17 mouse cellular contexts compared by ENCODE assay signal in genomic region chr11:22315801-22316200, GRCm38 (mm10). TPM values are rescaled to one million over a fixed set of nuclear protein-coding genes. Genes with fewer than 3 reads are reported as not detected.
A peak's percentile ranks its signal among the peaks of the same experiment; 100 is the strongest.
DNase-seq lines count a peak whose midpoint lies in the region; ATAC-seq and TF ChIP-seq lines count a peak whose summit lies in the region.
"Had no signal": no experiment of that assay in that cellular context is flagged by ENCODE, and none has a peak within 500 bp of the region (broad histone marks: within the 10 kb centered on the region; RNA-seq: fewer than 3 reads in every experiment).

No protein-coding gene starts in this region.

- H3K9ac ChIP-seq in intestine, postnatal 0 days (ENCODE audit: low read depth, low read length): no peak overlapping the region
- no peak overlapping the region for H3K9ac ChIP-seq in intestine, embryonic 16.5 days (ENCODE audit: low read depth, low read length)
- H3K9ac ChIP-seq in liver, postnatal 0 days (replicated peaks): no peak overlapping the region
- H3K9ac ChIP-seq in liver, embryonic 12.5 days: no peak overlapping the region
- H3K9ac ChIP-seq: limb, embryonic 15.5 days; stomach, embryonic 15.5 days had no signal

- no peak for DNase-seq in liver, postnatal 0 days
- DNase-seq in R1 (ENCODE audit: low read depth, low spot score): peak; percentile 47
- no peak for DNase-seq in cerebellum, adult 11-12 months
- DNase-seq in spleen, postnatal 10 days (ENCODE audit: low spot score in 2 of 2): no peak
- DNase-seq: heart, postnatal 4 days; layer of hippocampus, adult 9-11 months; lung, postnatal 36 days; thymus, postnatal 25 days had no signal

- H3K4me3 ChIP-seq in intestine, postnatal 0 days (ENCODE audit: low read depth, low read length): no peak overlapping the region
- no peak overlapping the region for H3K4me3 ChIP-seq in intestine, embryonic 16.5 days (ENCODE audit: low read length)
- H3K4me3 ChIP-seq in liver, postnatal 0 days (ENCODE audit: low read depth, low read length): no peak overlapping the region
- H3K4me3 ChIP-seq in liver, embryonic 12.5 days: no peak overlapping the region
- H3K4me3 ChIP-seq: forebrain, embryonic 10.5 days; limb, embryonic 15.5 days; midbrain, embryonic 10.5 days; stomach, embryonic 15.5 days had no signal

- TF ChIP-seq CTCF in intestine, postnatal 0 days (IDR thresholded peaks at IDR 0.05; ENCODE audit: low read depth): peak; percentile 59
- TF ChIP-seq CTCF in liver, postnatal 0 days (IDR thresholded peaks at IDR 0.05; ENCODE audit: low read depth): peak; percentile 24; the same call in 1 of the 2 replicates

- H3K9me3 ChIP-seq in intestine, postnatal 0 days (ENCODE audit: control insufficient read depth): no peaks in the 10 kb centered on the region
- no peaks in the 10 kb centered on the region for H3K9me3 ChIP-seq in intestine, embryonic 16.5 days (ENCODE audit: control insufficient read depth, low read length)
- no peaks in the 10 kb centered on the region for H3K9me3 ChIP-seq in liver, postnatal 0 days (ENCODE audit: low read length)
- H3K9me3 ChIP-seq in liver, embryonic 12.5 days (replicated peaks): no peaks in the 10 kb centered on the region
- H3K9me3 ChIP-seq: forebrain, embryonic 10.5 days; limb, embryonic 15.5 days; midbrain, embryonic 10.5 days; stomach, embryonic 15.5 days had no signal

- H3K4me1 ChIP-seq in intestine, postnatal 0 days (replicated peaks; ENCODE audit: control insufficient read depth, insufficient read depth, low read length): no peaks in the 10 kb centered on the region
- H3K4me1 ChIP-seq in intestine, embryonic 16.5 days (ENCODE audit: control insufficient read depth, insufficient read depth, low read length): no peaks in the 10 kb centered on the region
- no peaks in the 10 kb centered on the region for H3K4me1 ChIP-seq in liver, postnatal 0 days (ENCODE audit: insufficient read depth)
- H3K4me1 ChIP-seq in liver, embryonic 12.5 days: no peaks in the 10 kb centered on the region
- H3K4me1 ChIP-seq: forebrain, embryonic 10.5 days; limb, embryonic 15.5 days; midbrain, embryonic 10.5 days; stomach, embryonic 15.5 days had no signal

- H3K4me2 ChIP-seq in intestine, postnatal 0 days (replicated peaks; ENCODE audit: low read depth): no peak overlapping the region
- H3K4me2 ChIP-seq in intestine, embryonic 16.5 days (ENCODE audit: low read depth, low read length): no peak overlapping the region
- H3K4me2 ChIP-seq in liver, postnatal 0 days (ENCODE audit: low read depth, low read length): no peak overlapping the region
- no peak overlapping the region for H3K4me2 ChIP-seq in liver, embryonic 12.5 days
- H3K4me2 ChIP-seq: heart, embryonic 11.5 days; limb, embryonic 15.5 days; stomach, embryonic 15.5 days had no signal

- H3K27me3 ChIP-seq in intestine, postnatal 0 days (replicated peaks; ENCODE audit: control insufficient read depth, insufficient read depth, low read length): no peaks in the 10 kb centered on the region
- no peaks in the 10 kb centered on the region for H3K27me3 ChIP-seq in intestine, embryonic 16.5 days (replicated peaks; ENCODE audit: control insufficient read depth, insufficient read depth, low read length)
- no peaks in the 10 kb centered on the region for H3K27me3 ChIP-seq in liver, postnatal 0 days (ENCODE audit: insufficient read depth, low read length)
- H3K27me3 ChIP-seq in liver, embryonic 12.5 days (replicated peaks): no peaks in the 10 kb centered on the region
- H3K27me3 ChIP-seq: limb, embryonic 15.5 days; stomach, embryonic 15.5 days had no signal

- TF ChIP-seq EP300 in liver, postnatal 0 days (IDR thresholded peaks at IDR 0.05; ENCODE audit: low read depth): no peak

- H3K27ac ChIP-seq in intestine, postnatal 0 days (ENCODE audit: low read depth, low read length): no peak overlapping the region
- no peak overlapping the region for H3K27ac ChIP-seq in intestine, embryonic 16.5 days (ENCODE audit: low read length)
- H3K27ac ChIP-seq in liver, postnatal 0 days (ENCODE audit: low read depth): no peak overlapping the region
- no peak overlapping the region for H3K27ac ChIP-seq in liver, embryonic 12.5 days
- H3K27ac ChIP-seq: forebrain, embryonic 10.5 days; limb, embryonic 15.5 days; midbrain, embryonic 10.5 days; stomach, embryonic 15.5 days had no signal

- H3K36me3 ChIP-seq in intestine, postnatal 0 days (ENCODE audit: control insufficient read depth, insufficient read depth): no peaks in the 10 kb centered on the region
- H3K36me3 ChIP-seq in intestine, embryonic 16.5 days (ENCODE audit: control insufficient read depth, insufficient read depth, low read length): no peaks in the 10 kb centered on the region
- H3K36me3 ChIP-seq in liver, postnatal 0 days (replicated peaks; ENCODE audit: insufficient read depth, low read length): no peaks in the 10 kb centered on the region
- no peaks in the 10 kb centered on the region for H3K36me3 ChIP-seq in liver, embryonic 12.5 days
- H3K36me3 ChIP-seq: forebrain, embryonic 10.5 days; limb, embryonic 15.5 days; midbrain, embryonic 10.5 days; stomach, embryonic 15.5 days had no signal

- 93% methylated on average over 1 of the region's 1 CpGs for WGBS in intestine, postnatal 0 days
- WGBS in intestine, embryonic 16.5 days: 92% methylated on average over 1 of the region's 1 CpGs
- 78% methylated on average over 1 of the region's 1 CpGs for WGBS in liver, postnatal 0 days (ENCODE audit: insufficient replicate concordance)
- WGBS in liver, embryonic 12.5 days (ENCODE audit: insufficient replicate concordance): 76% methylated on average over 1 of the region's 1 CpGs

- no peak for ATAC-seq in intestine, postnatal 0 days
- ATAC-seq in intestine, embryonic 16.5 days: no peak
- ATAC-seq in liver, postnatal 0 days: no peak
- no peak for ATAC-seq in liver, embryonic 12.5 days
- ATAC-seq: inflammation-experienced regulatory T-cells, adult 6 months had no signal

RNA-seq across cellular contexts. Expression of gene Ehbp1, which starts 26.3 kb away (rescaled TPM):
- polyA plus RNA-seq in intestine, postnatal 0 days (2015; fragmentation: Nextera tagmentation; extraction: Ambion mirVana): 3.1 and 3.7 TPM in 2 replicates
- polyA plus RNA-seq in intestine, embryonic 16.5 days (2015; fragmentation: Nextera tagmentation; extraction: Ambion mirVana): 6.9 and 8.2 TPM in 2 replicates
- 1.4 and 1.9 TPM in 2 replicates for polyA plus RNA-seq in liver, postnatal 0 days (2015; fragmentation: Nextera tagmentation; extraction: Ambion mirVana)
- 2.9 and 3.4 TPM in 2 replicates for polyA plus RNA-seq in liver, embryonic 12.5 days (2016; fragmentation: Nextera tagmentation; extraction: Ambion mirVana)
